In genomic region chr19:57745579-57745978, GRCm38 (mm10) we compare ENCODE assay signal across 8 mouse cellular contexts.
DNase-seq lines count a peak whose midpoint lies in the region; ATAC-seq and TF ChIP-seq lines count a peak whose summit lies in the region.

No protein-coding gene starts in this region.

- H3K4me2 ChIP-seq in embryonic facial prominence, embryonic 14.5 days (ENCODE audit: low read depth, low read length), result no peak overlapping the region
- H3K4me2 ChIP-seq in limb, embryonic 11.5 days (ENCODE audit: low read depth, severe bottlenecking), result no peak overlapping the region
- H3K4me2 ChIP-seq in stomach, postnatal 0 days (replicated peaks; ENCODE audit: low read depth), result no peak overlapping the region

- 48% methylated on average over 9 of the region's 9 CpGs for WGBS in embryonic facial prominence, embryonic 14.5 days
- 76% methylated on average over 9 of the region's 9 CpGs for WGBS in limb, embryonic 11.5 days
- WGBS in stomach, postnatal 0 days, result 49% methylated on average over 9 of the region's 9 CpGs

- 0 out of 2 replicates have a peak, but pooled peaks have one; percentile 30 for ATAC-seq in embryonic facial prominence, embryonic 14.5 days (ENCODE audit: low read depth)
- ATAC-seq in limb, embryonic 11.5 days (ENCODE audit: insufficient number of reproducible peaks, low FRiP score, low TSS enrichment, low read depth), result no peak
- ATAC-seq in stomach, postnatal 0 days (ENCODE audit: low FRiP score, low TSS enrichment), result no peak

- H3K4me3 ChIP-seq in embryonic facial prominence, embryonic 14.5 days (ENCODE audit: low read depth, low read length), result no peak overlapping the region
- no peak overlapping the region for H3K4me3 ChIP-seq in limb, embryonic 11.5 days (ENCODE audit: low read depth, low read length)
- H3K4me3 ChIP-seq in stomach, postnatal 0 days (ENCODE audit: low read depth, low read length), result no peak overlapping the region

- peak; percentile 4 for DNase-seq in cerebellum, adult 9-10 months
- no peak for DNase-seq in cerebellum, adult 9-11 months
- peak; percentile 53 to 57 for DNase-seq in left cerebral cortex, postnatal 14 days (ENCODE audit: low spot score in 2 of 2)
- no peak for DNase-seq in left cerebral cortex, adult 11 months (ENCODE audit: low spot score)
- peak; percentile 62 for DNase-seq in embryonic facial prominence, embryonic 14.5 days (ENCODE audit: low spot score)
- peak; percentile 58 for DNase-seq in limb, embryonic 11.5 days (ENCODE audit: low spot score)
- DNase-seq in stomach, postnatal 0 days (ENCODE audit: low spot score), result no peak
- no peak for DNase-seq in natural killer cell, adult 2 months (ENCODE audit: low spot score in 2 of 2)

- H3K27me3 ChIP-seq in embryonic facial prominence, embryonic 14.5 days (replicated peaks; ENCODE audit: control insufficient read depth, insufficient read depth, low read length), result no peaks in the 10 kb centered on the region
- no peaks in the 10 kb centered on the region for H3K27me3 ChIP-seq in limb, embryonic 11.5 days (ENCODE audit: control insufficient read depth, insufficient read depth, low read length)
- H3K27me3 ChIP-seq in stomach, postnatal 0 days (ENCODE audit: control insufficient read depth, insufficient read depth, low read length), result no peaks in the 10 kb centered on the region

- H3K4me1 ChIP-seq in embryonic facial prominence, embryonic 14.5 days (ENCODE audit: control insufficient read depth, insufficient read depth, low read length), result no peaks in the 10 kb centered on the region
- H3K4me1 ChIP-seq in limb, embryonic 11.5 days (ENCODE audit: control insufficient read depth, insufficient read depth, low read length), result no peaks in the 10 kb centered on the region
- H3K4me1 ChIP-seq in stomach, postnatal 0 days (replicated peaks; ENCODE audit: control insufficient read depth, insufficient read depth), result no peaks in the 10 kb centered on the region

- no peak overlapping the region for H3K9ac ChIP-seq in embryonic facial prominence, embryonic 14.5 days (ENCODE audit: low read depth, low read length)
- H3K9ac ChIP-seq in limb, embryonic 11.5 days (ENCODE audit: low read length), result no peak overlapping the region
- H3K9ac ChIP-seq in stomach, postnatal 0 days (ENCODE audit: low read length), result no peak overlapping the region

- H3K9me3 ChIP-seq in embryonic facial prominence, embryonic 14.5 days (ENCODE audit: control insufficient read depth, low read length), result no peaks in the 10 kb centered on the region
- H3K9me3 ChIP-seq in limb, embryonic 11.5 days (ENCODE audit: control insufficient read depth, low read length), result no peaks in the 10 kb centered on the region
- no peaks in the 10 kb centered on the region for H3K9me3 ChIP-seq in stomach, postnatal 0 days (ENCODE audit: control insufficient read depth, low read length)

- 0 out of 2 replicates have a peak, but pooled peaks cover 11% of the 10 kb centered on the region for H3K36me3 ChIP-seq in embryonic facial prominence, embryonic 14.5 days (ENCODE audit: control insufficient read depth, insufficient read depth, low read length)
- H3K36me3 ChIP-seq in limb, embryonic 11.5 days (ENCODE audit: control insufficient read depth, insufficient read depth, low read length), result no peaks in the 10 kb centered on the region
- no peaks in the 10 kb centered on the region for H3K36me3 ChIP-seq in stomach, postnatal 0 days (ENCODE audit: control insufficient read depth, insufficient read depth, low read length)

- TF ChIP-seq CTCF in stomach, postnatal 0 days (IDR thresholded peaks at IDR 0.05; ENCODE audit: low read depth), result peak; percentile 81

- intact Hi-C loops in left cerebral cortex, postnatal 14 days (cut with DNase I), result loop anchor here (2.0 to 5.0 kb wide), 2 partner anchors 722 to 813 kb away; no protein-coding TSS in a partner anchor

- H3K27ac ChIP-seq in embryonic facial prominence, embryonic 14.5 days (replicated peaks; ENCODE audit: low read depth, low read length), result no peak overlapping the region
- H3K27ac ChIP-seq in limb, embryonic 11.5 days (replicated peaks; ENCODE audit: low read depth, low read length), result no peak overlapping the region
- no peak overlapping the region for H3K27ac ChIP-seq in stomach, postnatal 0 days (replicated peaks)

- TF ChIP-seq EP300 in stomach, postnatal 0 days (optimal IDR thresholded peaks at IDR 0.05), result no peak

Comparison
In these comparisons a context has a peak if more than half of its experiments do, and no peak if none do; other contexts are left out.
1. DNase-seq: peak in cerebellum, adult 9-10 months (single experiment), left cerebral cortex, postnatal 14 days (2 of 2), embryonic facial prominence, embryonic 14.5 days (single experiment) and limb, embryonic 11.5 days (single experiment); none in cerebellum, adult 9-11 months (single experiment), left cerebral cortex, adult 11 months (single experiment), stomach, postnatal 0 days (single experiment) and natural killer cell, adult 2 months (0 of 2).